Mouse (Mus musculus) left cerebral cortex, postnatal 36 days (tissue): ENCODE measurements at regions not wholly inside any gene's neighbourhood (a gene's known extent, or its start where the extent isn't known, plus 50 kb on each side); places are given as distances from the start of the nearest gene placed in this dataset.

ENCODE experiments used
- DNase-seq, 2 experiments: peaks; one replicate each; pipeline ENCODE4 v3.0.0; 2021 to 2022; ENCODE audit warnings: low spot score in 2 of 2, mixed read lengths in 1 of 2
- intact Hi-C: fragments of 180-260 bp; cut with DNase I; formaldehyde crosslinking; loops from one replicate; pipeline ENCODE4 v1.15.1; 2025

GRCm38 (mm10) chr5:74943737-74944403 lies 100.7 kb downstream of the Chic2 start:
- DNase-seq, result peak; percentile 79 to 85

DNA sequence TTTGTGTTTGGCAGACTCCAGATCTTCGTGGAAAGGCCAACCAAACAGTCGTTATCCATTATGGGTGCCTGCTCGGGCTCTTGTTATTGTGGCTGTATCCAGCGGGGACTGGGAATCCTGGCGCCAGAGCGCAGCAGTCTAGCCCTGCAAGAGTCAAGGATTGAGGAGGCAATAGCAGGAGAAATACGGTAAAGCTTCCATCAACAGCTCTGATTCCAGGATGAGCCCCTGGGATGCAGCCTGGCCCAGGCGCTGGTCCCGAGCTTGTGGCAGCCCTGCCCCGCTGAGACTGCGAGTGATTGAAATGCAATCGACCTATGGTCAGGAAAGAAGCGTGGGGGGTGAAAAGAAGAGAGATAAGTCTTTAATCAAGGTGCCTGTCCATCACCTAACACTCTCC lies 103.1 kb downstream of the Chic2 start:
- intact Hi-C loops, result loop anchor here (5.0 to 10.0 kb wide), 5 partner anchors 101 to 627 kb away; partner anchors contain the start of genes Chic2 and Pdgfra
- no peak for DNase-seq

More at GRCm38 (mm10) chr5:74943737-74944403, 100.7 kb downstream of the Chic2 start:
- intact Hi-C loops, result loop anchor here (5.0 to 10.0 kb wide), 5 partner anchors 98 to 629 kb away; partner anchors contain the start of genes Chic2 and Pdgfra

DNA sequence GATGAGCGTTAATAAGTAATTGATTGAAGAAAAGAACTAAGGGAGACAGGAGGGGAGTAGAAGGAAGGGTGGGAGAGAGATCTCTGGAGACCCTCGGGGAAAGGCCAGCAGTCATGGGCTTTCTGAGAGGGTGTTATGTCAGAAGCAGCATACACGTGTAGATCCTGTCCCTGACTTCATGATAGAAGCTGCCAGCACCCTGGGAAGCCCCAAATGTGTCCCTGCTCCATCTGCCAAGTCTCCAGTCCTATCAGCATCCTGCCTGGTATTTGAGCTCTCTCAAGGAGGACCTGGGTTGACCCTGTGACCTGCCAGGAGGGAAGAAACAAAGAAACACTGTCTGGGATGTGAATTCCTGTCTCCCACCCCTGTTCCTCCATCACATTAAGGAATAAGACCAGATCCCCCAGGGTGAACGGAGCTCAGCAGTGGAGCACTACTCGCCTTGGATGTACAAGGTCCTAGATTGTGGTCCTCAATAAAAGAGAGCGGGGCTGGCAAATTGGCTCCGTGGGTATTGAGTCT lies 107.1 kb downstream of the Chic2 start:
- DNase-seq, result no peak
- intact Hi-C loops, result no loop called here

DNA sequence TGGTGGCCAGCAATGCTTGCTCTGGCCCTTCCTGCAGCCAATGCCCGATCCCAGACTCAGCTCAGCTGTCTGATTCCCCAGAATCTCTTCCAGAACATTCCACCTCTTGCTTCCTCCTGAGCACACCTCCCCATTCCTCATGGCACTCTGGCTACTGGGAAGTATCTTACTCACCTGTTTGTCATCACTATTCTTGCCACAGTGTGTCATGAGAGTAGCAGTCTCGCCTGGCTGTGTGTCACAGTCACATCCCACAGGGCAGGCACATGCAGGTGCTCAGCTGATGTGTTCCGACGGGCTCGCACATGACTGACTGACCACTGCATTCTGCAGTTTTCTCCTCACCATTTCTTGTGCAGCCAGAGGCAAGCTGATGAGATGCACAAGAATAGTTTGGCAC lies 108.5 kb downstream of the Chic2 start:
- intact Hi-C loops, result no loop called here
- no peak for DNase-seq

GRCm38 (mm10) chr5:74935676-74936075 lies 108.9 kb downstream of the Chic2 start:
- no peak for DNase-seq
- intact Hi-C loops, result no loop called here

DNA sequence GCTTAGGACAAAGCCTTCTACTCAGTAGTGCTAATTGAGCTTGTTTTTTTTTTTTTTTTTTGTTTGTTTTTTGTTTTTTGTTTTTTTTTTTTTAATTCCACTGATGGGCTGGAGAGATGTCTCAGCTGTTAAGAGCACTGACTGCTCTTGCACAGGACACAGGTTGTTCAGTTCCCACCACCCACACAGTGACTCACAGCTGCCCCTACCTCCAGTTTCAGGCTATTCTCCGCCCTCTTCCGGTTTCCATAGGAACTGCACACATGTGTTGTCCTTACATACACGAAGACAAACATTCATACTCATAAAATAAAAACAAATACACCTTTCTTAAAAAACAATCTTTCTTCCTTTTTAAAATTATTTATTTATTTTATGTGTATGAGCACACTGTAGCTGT lies 111.3 kb downstream of the Chic2 start:
- no peak for DNase-seq
- intact Hi-C loops, result no loop called here

DNA sequence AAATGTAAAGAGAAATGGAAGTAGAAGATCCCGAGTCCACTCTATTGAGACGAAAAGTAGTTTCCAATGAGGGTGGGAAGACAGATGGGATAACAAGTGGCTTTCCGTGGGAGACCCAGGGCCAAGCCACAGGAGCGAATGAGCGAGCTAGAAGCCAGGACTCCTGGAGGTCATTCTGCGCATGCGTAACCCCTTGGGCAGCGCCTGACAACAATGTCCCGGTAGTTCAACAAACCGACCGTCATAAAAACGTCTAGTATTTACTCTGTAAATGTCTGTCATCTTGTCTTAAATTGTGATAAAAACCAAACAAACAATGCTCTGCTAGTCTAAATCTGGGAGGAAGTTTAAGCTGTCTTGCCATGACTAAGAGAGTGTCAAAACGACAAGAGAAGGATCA lies 112.4 kb downstream of the Chic2 start:
- DNase-seq, result no peak
- intact Hi-C loops, result no loop called here

GRCm38 (mm10) chr5:74931765-74932164 lies 112.8 kb downstream of the Chic2 start:
- intact Hi-C loops, result no loop called here
- no peak for DNase-seq

DNA sequence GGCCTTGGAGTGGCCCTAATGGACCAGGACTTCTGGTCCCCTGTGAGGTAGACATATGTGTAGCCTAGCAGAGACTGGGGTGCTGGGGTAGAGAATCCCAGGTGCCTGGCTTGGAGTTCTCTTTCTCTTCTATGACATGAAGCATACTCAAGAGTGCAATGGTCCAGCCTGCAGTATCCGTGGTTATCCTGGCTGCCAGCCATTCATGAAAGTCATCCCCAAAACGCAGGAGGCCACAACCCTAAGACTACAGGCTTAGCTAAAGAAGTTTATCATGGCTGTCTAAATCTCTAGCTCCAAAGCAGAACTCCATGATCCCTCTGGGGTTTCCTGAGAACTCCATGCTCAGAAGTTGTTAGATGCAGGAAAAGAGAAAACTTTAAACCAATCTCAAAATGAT lies 117.0 kb downstream of the Chic2 start:
- DNase-seq, result no peak
- intact Hi-C loops, result no loop called here

GRCm38 (mm10) chr5:74925769-74926168 lies 118.8 kb downstream of the Chic2 start:
- intact Hi-C loops, result no loop called here
- DNase-seq, result no peak

DNA sequence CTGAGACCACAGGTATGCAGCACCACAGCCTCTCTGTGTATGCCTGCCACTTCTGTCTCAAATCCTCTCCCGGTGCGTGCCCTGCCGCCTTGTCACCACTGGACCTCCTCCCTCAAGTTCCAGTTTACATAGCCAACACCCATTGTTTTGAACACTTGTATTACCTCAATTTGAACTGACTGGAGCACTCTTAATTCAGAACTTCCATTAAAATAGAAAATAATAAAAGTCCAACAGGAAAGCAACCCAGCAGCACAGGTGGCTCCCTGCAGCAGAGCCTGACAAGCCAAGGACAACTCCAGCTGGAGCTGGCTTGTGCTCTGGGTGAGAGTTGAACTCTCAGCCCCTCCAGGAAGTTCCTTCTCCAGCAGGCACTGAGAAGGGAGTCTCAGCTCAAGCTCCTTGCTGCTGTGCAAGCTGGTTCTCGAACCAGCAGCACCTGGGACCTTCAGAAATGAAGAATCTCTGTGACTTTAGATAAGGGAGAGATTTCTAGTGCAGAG lies 120.5 kb downstream of the Chic2 start:
- no peak for DNase-seq
- intact Hi-C loops, result no loop called here

DNA sequence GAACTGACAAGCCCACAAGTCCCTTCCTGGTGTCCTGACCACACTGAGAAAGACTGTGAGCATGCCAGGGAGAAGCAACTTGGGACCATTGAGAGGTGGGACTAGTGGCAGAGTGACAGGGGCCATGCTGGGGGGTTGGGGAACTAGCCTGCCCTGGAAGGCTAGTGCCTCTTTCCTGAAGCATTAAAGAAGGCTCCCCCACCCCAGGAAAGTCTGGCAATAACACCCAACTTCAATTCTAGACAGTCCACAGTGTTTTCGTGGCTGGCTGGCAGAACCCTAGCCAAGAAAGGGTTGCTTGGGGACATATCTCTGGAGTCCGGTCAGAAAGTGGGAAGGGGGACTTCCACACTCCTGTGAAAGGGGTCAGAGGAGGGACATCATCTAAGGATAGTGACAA lies 121.2 kb downstream of the Chic2 start:
- intact Hi-C loops, result no loop called here
- no peak for DNase-seq

DNA sequence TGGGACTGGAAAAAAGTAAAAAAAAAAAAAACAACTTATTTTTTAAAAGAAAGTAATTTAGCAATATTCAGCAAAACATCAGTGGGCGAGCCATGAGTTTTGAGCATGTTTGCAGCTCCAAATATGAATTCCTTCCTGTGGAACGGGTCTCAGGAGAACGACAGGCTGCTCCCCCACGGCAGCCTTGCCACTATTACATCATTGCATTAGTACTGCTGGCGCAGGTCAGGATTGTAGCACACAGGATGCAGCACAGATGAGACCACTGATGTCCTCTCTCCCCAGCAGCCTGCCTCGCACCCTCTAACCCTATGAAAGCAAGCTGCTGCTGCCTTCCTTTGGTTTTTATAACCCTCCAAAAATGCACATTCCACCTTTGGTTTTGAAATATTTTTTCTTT lies 121.7 kb downstream of the Chic2 start:
- intact Hi-C loops, result no loop called here
- DNase-seq, result no peak

- DNase-seq, result no peak
- intact Hi-C loops, result no loop called here
Observed at GRCm38 (mm10) chr5:74920939-74921338, 123.6 kb downstream of the Chic2 start.

DNA sequence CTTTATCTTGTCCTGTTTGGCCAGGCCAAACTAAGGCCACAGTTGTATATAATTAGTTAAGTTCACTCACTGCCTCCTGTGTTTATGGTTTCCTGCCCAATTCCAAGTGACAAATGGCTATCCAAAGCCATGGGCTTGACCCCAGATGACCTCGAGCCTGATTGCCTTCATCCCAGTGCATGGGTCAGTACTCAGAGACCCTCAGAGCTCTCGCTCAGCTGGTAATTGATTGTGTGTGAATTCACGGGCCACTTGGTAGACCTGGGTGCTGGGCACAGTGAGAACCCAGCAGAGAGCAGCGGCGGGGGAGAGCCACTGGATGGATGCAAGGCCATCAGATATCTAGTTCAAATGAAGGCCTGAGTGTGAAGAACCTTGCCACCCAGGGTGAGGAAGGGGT lies 124.1 kb downstream of the Chic2 start:
- intact Hi-C loops, result no loop called here
- DNase-seq, result no peak

- intact Hi-C loops, result no loop called here
- DNase-seq, result no peak
Observed at GRCm38 (mm10) chr5:74905504-74906061, 139.0 kb downstream of the Chic2 start.

- intact Hi-C loops, result no loop called here
- DNase-seq, result no peak
Observed at GRCm38 (mm10) chr5:74904927-74905503, 139.6 kb downstream of the Chic2 start.

- no peak for DNase-seq
- intact Hi-C loops, result no loop called here
Observed at GRCm38 (mm10) chr5:74904327-74904726, 140.2 kb downstream of the Chic2 start.

DNA sequence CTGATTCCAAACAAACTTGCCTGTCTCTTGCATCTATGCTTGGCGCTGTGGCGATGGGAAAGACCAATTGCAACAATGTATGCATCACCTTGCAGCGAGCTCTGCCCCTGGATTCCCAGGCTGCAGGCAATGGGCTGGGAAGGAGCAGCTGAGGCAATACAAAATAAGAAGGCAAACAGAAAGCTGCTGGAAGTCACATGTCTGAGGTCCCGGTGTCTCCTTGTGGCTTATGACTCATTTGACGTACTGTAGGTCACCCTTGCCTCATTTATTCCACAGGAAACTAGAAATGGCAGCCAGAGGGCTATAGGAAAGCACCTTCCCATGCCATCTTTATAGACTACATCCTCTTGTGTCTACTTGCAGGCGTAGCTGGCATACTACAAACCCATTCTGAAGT lies 140.9 kb downstream of the Chic2 start:
- intact Hi-C loops, result no loop called here
- DNase-seq, result no peak

DNA sequence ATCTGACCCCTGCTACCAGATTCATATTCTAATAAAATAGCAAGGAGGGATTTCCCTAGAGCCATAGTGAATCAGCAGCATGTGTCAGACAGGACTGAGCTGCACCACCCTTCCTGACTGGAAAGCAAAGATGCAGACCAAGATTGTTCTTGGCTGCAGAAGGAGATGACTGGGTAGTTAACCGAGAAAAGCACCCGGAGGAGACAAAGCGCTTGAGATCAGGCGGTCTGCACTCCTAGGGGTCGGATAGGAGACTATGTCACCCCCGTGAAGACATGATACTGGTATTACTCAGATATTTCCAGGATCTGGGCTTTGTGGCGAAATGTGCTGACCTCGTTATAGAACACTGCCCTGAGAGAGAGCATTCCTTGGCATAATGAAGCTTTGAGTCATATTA lies 147.4 kb downstream of the Chic2 start:
- intact Hi-C loops, result no loop called here
- DNase-seq, result no peak

DNA sequence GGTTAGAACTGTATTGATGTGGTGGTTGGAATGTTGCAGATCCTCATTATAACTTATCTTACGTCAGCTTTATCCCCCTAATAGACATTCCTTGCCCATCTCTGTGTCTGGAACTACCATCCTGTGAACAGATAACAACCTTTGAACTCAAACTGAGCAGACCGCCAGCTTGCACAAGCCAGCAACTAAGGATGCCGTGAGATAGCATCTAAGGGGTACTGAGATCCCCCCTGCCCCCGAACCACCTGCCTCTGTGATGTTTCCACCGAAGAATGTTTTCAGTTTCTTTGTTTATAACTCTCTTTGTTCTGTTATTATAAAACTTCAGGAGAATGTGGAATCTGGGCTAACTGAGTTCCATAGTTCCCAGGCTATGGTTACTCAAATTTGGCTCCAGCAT lies 151.3 kb downstream of the Chic2 start:
- no peak for DNase-seq
- intact Hi-C loops, result no loop called here
